Mouse (Mus musculus): ENCODE results near the gene Ly6g5b. TPM values are rescaled to one million over a fixed set of nuclear protein-coding genes. Genes with fewer than 3 reads are reported as not detected.

Gene Ly6g5b
- polyA plus RNA-seq, 1 experiment from 2014 or later: 0.60 TPM

GRCm38 (mm10) chr17:35132174-35132560 lies 16.9 kb upstream of the Ly6g5b start:
- Histone ChIP-seq H3K9ac (replicated peaks; ENCODE audit: low read depth) (no peak overlapping the region), H3K4me2 (replicated peaks; ENCODE audit: low read depth, low read length) (no peak overlapping the region), H3K9me3 (ENCODE audit: low read length) (no peaks in the 10 kb centered on the region), H3K27me3 (replicated peaks; ENCODE audit: insufficient read depth, low read length) (no peaks in the 10 kb centered on the region), H3K27ac (ENCODE audit: low read length) (no peak overlapping the region), H3K4me3 (ENCODE audit: low read depth, low read length) (no peak overlapping the region), H3K36me3 (ENCODE audit: insufficient read depth, low read length) (no peaks in the 10 kb centered on the region), H3K4me1 (ENCODE audit: insufficient read depth, low read depth, low read length) (peaks cover 7% of the 10 kb centered on the region)
- DNase-seq (ENCODE audit: low spot score) (no peak), ATAC-seq (no peak)
- no peak for TF ChIP-seq CTCF (IDR thresholded peaks at IDR 0.05)
- TF ChIP-seq EP300 (IDR thresholded peaks at IDR 0.05): no peak
- 63% methylated on average over 3 of the region's 3 CpGs for WGBS

- Histone ChIP-seq H3K9ac (replicated peaks; ENCODE audit: low read depth) (no peak within 1 kb of the TSS), H3K9me3 (ENCODE audit: low read length) (no peaks in the 10 kb centered on the region), H3K36me3 (ENCODE audit: insufficient read depth, low read length) (no peaks in the 10 kb centered on the region), H3K4me2 (replicated peaks; ENCODE audit: low read depth, low read length) (no peak within 1 kb of the TSS), H3K4me1 (ENCODE audit: insufficient read depth, low read depth, low read length) (peaks cover 10% of the 10 kb centered on the region; the same call in 1 of the 2 replicates), H3K4me3 (ENCODE audit: low read depth, low read length) (no peak within 1 kb of the TSS), H3K27me3 (replicated peaks; ENCODE audit: insufficient read depth, low read length) (no peaks in the 10 kb centered on the region), H3K27ac (ENCODE audit: low read length) (no peak within 1 kb of the TSS)
- 74% methylated on average over 15 of the region's 15 CpGs for WGBS
- TF ChIP-seq CTCF (IDR thresholded peaks at IDR 0.05) (no peak), EP300 (IDR thresholded peaks at IDR 0.05) (no peak)
- DNase-seq (ENCODE audit: low spot score): no peak
- no peak for ATAC-seq
Observed at GRCm38 (mm10) chr17:35131500-35132173, 16.4 kb upstream of the Ly6g5b start, which contains the start of gene Apom. TSS of gene Apom (minus strand) at chr17:35132050.

GRCm38 (mm10) chr17:35131038-35131437 lies 15.8 kb upstream of the Ly6g5b start:
- H3K4me2 ChIP-seq (replicated peaks; ENCODE audit: low read depth, low read length): no peak overlapping the region
- H3K27ac ChIP-seq (ENCODE audit: low read length): no peak overlapping the region
- no peak overlapping the region for H3K4me3 ChIP-seq (ENCODE audit: low read depth, low read length)
- no peaks in the 10 kb centered on the region for H3K27me3 ChIP-seq (replicated peaks; ENCODE audit: insufficient read depth, low read length)
- DNase-seq (ENCODE audit: low spot score): no peak
- TF ChIP-seq CTCF (IDR thresholded peaks at IDR 0.05): no peak
- no peak for TF ChIP-seq EP300 (IDR thresholded peaks at IDR 0.05)
- 85% methylated on average over 8 of the region's 8 CpGs for WGBS
- no peak overlapping the region for H3K9ac ChIP-seq (replicated peaks; ENCODE audit: low read depth)
- no peaks in the 10 kb centered on the region for H3K36me3 ChIP-seq (ENCODE audit: insufficient read depth, low read length)
- no peaks in the 10 kb centered on the region for H3K9me3 ChIP-seq (ENCODE audit: low read length)
- no peak for ATAC-seq
- peaks cover 10% of the 10 kb centered on the region; the same call in 1 of the 2 replicates for H3K4me1 ChIP-seq (ENCODE audit: insufficient read depth, low read depth, low read length)

GRCm38 (mm10) chr17:35128996-35129395 lies 13.8 kb upstream of the Ly6g5b start:
- no peak for DNase-seq (ENCODE audit: low spot score)
- H3K9ac ChIP-seq (replicated peaks; ENCODE audit: low read depth): no peak overlapping the region
- no peak for ATAC-seq
- 60% methylated on average over 11 of the region's 11 CpGs for WGBS
- H3K4me1 ChIP-seq (ENCODE audit: insufficient read depth, low read depth, low read length): peaks cover 15% of the 10 kb centered on the region
- H3K4me2 ChIP-seq (replicated peaks; ENCODE audit: low read depth, low read length): no peak overlapping the region
- H3K9me3 ChIP-seq (ENCODE audit: low read length): no peaks in the 10 kb centered on the region
- H3K4me3 ChIP-seq (ENCODE audit: low read depth, low read length): no peak overlapping the region
- TF ChIP-seq CTCF (IDR thresholded peaks at IDR 0.05) (no peak), EP300 (IDR thresholded peaks at IDR 0.05) (no peak)
- H3K36me3 ChIP-seq (ENCODE audit: insufficient read depth, low read length): no peaks in the 10 kb centered on the region
- no peak overlapping the region for H3K27ac ChIP-seq (ENCODE audit: low read length)
- no peaks in the 10 kb centered on the region for H3K27me3 ChIP-seq (replicated peaks; ENCODE audit: insufficient read depth, low read length)

- no peaks in the 10 kb centered on the region for H3K9me3 ChIP-seq (ENCODE audit: low read length)
- 52% methylated on average over 13 of the region's 13 CpGs for WGBS
- H3K36me3 ChIP-seq (ENCODE audit: insufficient read depth, low read length): no peaks in the 10 kb centered on the region
- no peak for ATAC-seq
- peak overlapping the region; percentile 62 for H3K4me3 ChIP-seq (ENCODE audit: low read depth, low read length)
- no peaks in the 10 kb centered on the region for H3K27me3 ChIP-seq (replicated peaks; ENCODE audit: insufficient read depth, low read length)
- DNase-seq (ENCODE audit: low spot score): peak; percentile 24
- peaks cover 15% of the 10 kb centered on the region for H3K4me1 ChIP-seq (ENCODE audit: insufficient read depth, low read depth, low read length)
- TF ChIP-seq CTCF (IDR thresholded peaks at IDR 0.05) (no peak), EP300 (IDR thresholded peaks at IDR 0.05) (no peak)
- H3K27ac ChIP-seq (ENCODE audit: low read length): peak overlapping the region; percentile 92; the same call in 1 of the 2 replicates
- peak overlapping the region; percentile 68 for H3K9ac ChIP-seq (replicated peaks; ENCODE audit: low read depth)
- H3K4me2 ChIP-seq (replicated peaks; ENCODE audit: low read depth, low read length): peak overlapping the region; percentile 81
Observed at GRCm38 (mm10) chr17:35127017-35127416, 11.8 kb upstream of the Ly6g5b start.

- H3K27ac ChIP-seq (ENCODE audit: low read length): peak within 1 kb of the TSS; percentile 92
- peak; percentile 82 for DNase-seq (ENCODE audit: low spot score)
- no peaks in the 10 kb centered on the region for H3K9me3 ChIP-seq (ENCODE audit: low read length)
- WGBS: under 1% methylated on average over 36 of the region's 36 CpGs
- peaks cover 15% of the 10 kb centered on the region for H3K4me1 ChIP-seq (ENCODE audit: insufficient read depth, low read depth, low read length)
- H3K4me3 ChIP-seq (ENCODE audit: low read depth, low read length): peak within 1 kb of the TSS; percentile 62
- peak; percentile 55 for ATAC-seq
- H3K9ac ChIP-seq (replicated peaks; ENCODE audit: low read depth): peak within 1 kb of the TSS; percentile 68
- TF ChIP-seq CTCF (IDR thresholded peaks at IDR 0.05): peak; percentile 36; the same call in 1 of the 2 replicates
- no peak for TF ChIP-seq EP300 (IDR thresholded peaks at IDR 0.05)
- no peaks in the 10 kb centered on the region for H3K36me3 ChIP-seq (ENCODE audit: insufficient read depth, low read length)
- H3K27me3 ChIP-seq (replicated peaks; ENCODE audit: insufficient read depth, low read length): no peaks in the 10 kb centered on the region
- peak within 1 kb of the TSS; percentile 81 for H3K4me2 ChIP-seq (replicated peaks; ENCODE audit: low read depth, low read length)
Observed at GRCm38 (mm10) chr17:35126206-35126611, 11.0 kb upstream of the Ly6g5b start, which contains the start of gene D17H6S53E. TSS of gene D17H6S53E (plus strand) at chr17:35126373.
